Mouse (Mus musculus) hindbrain, embryonic 11.5 days (tissue): ENCODE measurements around the gene Gm9857. TPM values are rescaled to one million over a fixed set of nuclear protein-coding genes. Genes with fewer than 3 reads are reported as not detected.

Source experiments
- ATAC-seq: fragments of 200-750 bp; cut with Nextera tagmentation; 2 replicates; pipeline ENCODE4 v1.8.0; 2017; ENCODE audit warnings: mild to moderate bottlenecking, moderate TSS enrichment, moderate library complexity; ENCODE audit not compliant: low FRiP score
- DNase-seq: peaks from one replicate; pipeline ENCODE4 v3.0.0-alpha.2; 2015; ENCODE audit warnings: low spot score
- H3K27ac ChIP-seq: fragments of 300-500 bp; sonication (generic); 2 replicates; pipeline ENCODE4 v1.5.1; 2014; ENCODE audit warnings: mild to moderate bottlenecking, low read depth, low read length
- H3K27me3 ChIP-seq: fragments of 300-500 bp; sonication (generic); 2 replicates; pipeline ENCODE4 v1.6.1; 2014; ENCODE audit warnings: mild to moderate bottlenecking, low read length, moderate library complexity, mixed read lengths; ENCODE audit not compliant: control insufficient read depth, insufficient read depth
- H3K36me3 ChIP-seq: fragments of 300-500 bp; sonication (generic); 2 replicates; pipeline ENCODE4 v1.6.1; 2014; ENCODE audit warnings: mild to moderate bottlenecking, low read length, moderate library complexity, mixed read lengths; ENCODE audit not compliant: control insufficient read depth, insufficient read depth
- H3K4me1 ChIP-seq: fragments of 300-500 bp; sonication (generic); replicated peaks from 2 replicates; pipeline ENCODE4 v1.6.1; 2014; ENCODE audit warnings: low read length, mixed read lengths; ENCODE audit not compliant: control insufficient read depth, insufficient read depth
- H3K4me2 ChIP-seq: fragments of 300-500 bp; sonication (generic); replicated peaks from 2 replicates; pipeline ENCODE4 v1.6.1; 2014; ENCODE audit warnings: mild to moderate bottlenecking, low read depth, low read length
- H3K4me3 ChIP-seq: fragments of 300-500 bp; sonication (generic); 2 replicates; pipeline ENCODE4 v1.5.1; 2014; ENCODE audit warnings: low read depth, low read length
- H3K9ac ChIP-seq: fragments of 300-500 bp; sonication (generic); 2 replicates; pipeline ENCODE4 v1.6.1; 2014; ENCODE audit warnings: low read depth, low read length
- H3K9me3 ChIP-seq: fragments of 300-500 bp; sonication (generic); 2 replicates; pipeline ENCODE4 v1.6.1; 2016; ENCODE audit warnings: low read length; ENCODE audit not compliant: control insufficient read depth
- WGBS: fragments of 180-500 bp; shearing (Covaris S2); extraction: QIAGEN DNeasy Blood & Tissue Kit; methylation state at CpG from one replicate; pipeline ENCODE4 v1.1.7; 2014; 5-methylcytosine and 5-hydroxymethylcytosine counted together
- polyA plus RNA-seq: library from polyadenylated mRNA; unstranded; fragments of >200 nt; fragmentation: Nextera tagmentation; extraction: Ambion mirVana; gene quantifications from 2 replicates; pipeline ENCODE4 v1.2.1, GENCODE M21; 2014

Gene Gm9857
- polyA plus RNA-seq, 1 experiment from 2014 or later = 0.52 TPM

DNA sequence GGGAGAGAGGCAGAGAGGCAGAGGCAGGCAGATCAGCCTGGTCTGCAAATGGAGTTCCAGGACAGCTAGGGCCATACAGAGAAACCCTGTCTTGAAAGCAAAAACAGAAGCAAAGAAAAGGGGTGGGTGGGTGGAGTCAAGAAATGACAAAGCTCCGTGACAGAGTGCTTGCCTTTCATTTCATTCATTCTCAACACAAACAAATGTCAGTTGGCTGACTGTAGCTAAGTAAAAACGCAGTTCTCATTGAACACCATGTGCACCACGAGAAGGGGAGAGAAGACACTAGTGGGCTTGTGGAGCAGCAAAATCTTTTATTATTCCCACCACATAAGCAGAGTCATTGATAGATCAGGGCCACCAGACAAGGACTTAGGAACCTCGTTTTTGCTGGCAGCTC, 23.4 kb downstream of the Gm9857 start:
- no peak overlapping the region for H3K4me3 ChIP-seq
- H3K27ac ChIP-seq = no peak overlapping the region
- H3K9me3 ChIP-seq = no peaks in the 10 kb centered on the region
- H3K36me3 ChIP-seq = no peaks in the 10 kb centered on the region
- no peak overlapping the region for H3K9ac ChIP-seq
- ATAC-seq (no peak), DNase-seq (no peak)
- H3K4me2 ChIP-seq = no peak overlapping the region
- H3K27me3 ChIP-seq = no peaks in the 10 kb centered on the region
- H3K4me1 ChIP-seq = no peaks in the 10 kb centered on the region
- WGBS = 48% methylated on average over 4 of the region's 4 CpGs

DNA sequence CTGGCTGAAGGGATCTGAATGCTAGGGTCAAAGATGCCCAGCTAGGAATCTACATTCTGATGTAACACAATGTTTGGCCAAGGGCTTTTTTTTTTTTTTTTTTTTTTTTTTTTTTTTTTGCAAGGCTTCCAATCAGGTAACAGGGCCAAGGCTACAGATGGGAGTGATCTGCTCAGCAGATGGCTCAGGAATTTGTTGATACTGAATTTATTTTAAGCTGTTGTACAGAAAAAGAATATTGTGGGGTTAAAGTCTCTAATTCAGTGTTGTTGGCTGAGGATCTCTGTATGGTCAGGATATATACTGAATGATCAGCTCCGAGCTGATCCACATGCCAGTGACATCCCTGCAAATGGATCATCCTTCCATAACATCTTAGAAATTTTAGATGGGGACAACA, 24.2 kb downstream of the Gm9857 start:
- WGBS = 95% methylated on average over 1 of the region's 1 CpGs
- no peak overlapping the region for H3K4me3 ChIP-seq
- no peak for ATAC-seq
- DNase-seq = no peak
- no peak overlapping the region for H3K4me2 ChIP-seq
- H3K27me3 ChIP-seq = no peaks in the 10 kb centered on the region
- no peak overlapping the region for H3K9ac ChIP-seq
- no peaks in the 10 kb centered on the region for H3K4me1 ChIP-seq
- no peaks in the 10 kb centered on the region for H3K9me3 ChIP-seq
- no peak overlapping the region for H3K27ac ChIP-seq
- no peaks in the 10 kb centered on the region for H3K36me3 ChIP-seq

DNA sequence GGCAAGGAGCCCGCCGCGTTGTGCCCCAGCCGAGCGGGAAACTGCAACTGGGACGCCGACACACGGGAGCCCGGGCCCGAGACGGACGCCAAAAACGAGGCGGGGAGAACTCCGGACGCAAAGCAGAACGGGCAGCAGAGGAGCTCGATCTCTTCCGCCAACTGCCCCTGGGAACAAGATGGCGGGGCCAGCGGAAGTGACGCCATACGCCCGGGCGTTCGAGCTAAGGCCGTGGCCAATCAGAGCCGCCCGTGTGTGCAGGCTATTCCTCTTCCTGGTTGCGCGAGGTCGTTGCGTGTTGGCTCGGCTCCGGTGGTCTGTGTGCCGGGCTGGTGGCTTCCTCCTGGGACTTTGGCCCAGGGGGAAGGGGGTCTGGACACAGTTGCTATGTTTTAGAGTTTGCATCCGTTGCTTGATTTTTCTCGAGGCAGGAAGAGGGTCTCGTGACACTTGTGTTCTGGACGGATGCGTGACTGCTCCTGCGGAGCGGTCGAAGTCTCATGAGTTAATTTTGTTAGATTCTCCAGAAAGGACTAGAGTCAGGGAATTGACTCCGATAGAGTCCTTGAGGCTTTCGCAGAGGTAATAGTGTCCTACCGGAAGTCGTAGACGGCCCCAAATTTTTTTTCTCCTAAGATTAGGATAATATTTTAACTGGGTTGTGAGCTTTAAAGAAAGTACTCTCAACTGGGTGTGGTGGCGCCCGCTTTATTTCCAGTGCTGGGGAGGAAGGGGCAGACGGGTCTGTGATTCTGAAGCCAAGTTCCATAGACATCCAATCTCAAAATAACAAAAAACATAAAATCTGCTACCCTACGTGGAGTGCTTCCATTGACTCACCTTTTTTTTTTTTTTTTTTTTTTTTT, 28.5 kb downstream of the Gm9857 start, which contains the start of gene Prpf38b:
Gene Prpf38b (minus strand): TSS at position 180 of the 866 bp plus-strand sequence.
- H3K4me1 ChIP-seq = no peaks in the 10 kb centered on the region
- H3K9me3 ChIP-seq = no peaks in the 10 kb centered on the region
- H3K4me3 ChIP-seq = peak within 1 kb of the TSS; percentile 97
- WGBS = 1% methylated on average over 53 of the region's 53 CpGs
- DNase-seq (peak; percentile 95), ATAC-seq (peak; percentile 99)
- H3K27me3 ChIP-seq = no peaks in the 10 kb centered on the region
- H3K4me2 ChIP-seq = peak within 1 kb of the TSS; percentile 89
- peak within 1 kb of the TSS; percentile 97 for H3K27ac ChIP-seq
- H3K9ac ChIP-seq = peak within 1 kb of the TSS; percentile 92
- no peaks in the 10 kb centered on the region for H3K36me3 ChIP-seq

DNA sequence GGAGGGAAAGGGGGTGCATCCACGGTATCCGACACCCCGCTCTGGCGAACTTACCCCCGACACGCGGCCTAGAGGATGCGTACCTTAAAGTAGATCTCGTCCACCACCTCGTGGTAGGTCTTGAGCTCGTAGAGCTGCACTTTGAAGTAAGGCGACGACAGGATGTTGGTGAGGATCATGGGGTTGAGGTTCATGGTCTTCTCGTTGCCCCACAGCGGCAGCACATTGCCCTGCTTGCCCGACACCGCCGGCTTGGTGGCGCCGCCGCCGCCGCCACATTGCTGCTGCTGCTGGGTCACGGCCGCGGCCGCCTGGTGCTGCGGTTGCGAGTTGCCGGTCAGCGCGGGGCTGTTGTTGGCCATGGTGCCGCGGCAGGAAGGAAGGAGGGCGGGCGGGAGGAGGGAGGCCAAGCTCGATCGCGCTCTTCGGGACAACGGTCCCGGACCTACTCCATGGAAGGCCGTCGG, 29.1 kb downstream of the Gm9857 start:
- under 1% methylated on average over 38 of the region's 44 CpGs for WGBS
- H3K4me1 ChIP-seq = no peaks in the 10 kb centered on the region
- peak overlapping the region; percentile 97 for H3K27ac ChIP-seq
- DNase-seq (peak; percentile 69), ATAC-seq (peak; percentile 88)
- H3K4me2 ChIP-seq = peak overlapping the region; percentile 89
- H3K9ac ChIP-seq = peak overlapping the region; percentile 92
- no peaks in the 10 kb centered on the region for H3K27me3 ChIP-seq
- no peaks in the 10 kb centered on the region for H3K36me3 ChIP-seq
- peak overlapping the region; percentile 97 for H3K4me3 ChIP-seq
- H3K9me3 ChIP-seq = no peaks in the 10 kb centered on the region

DNA sequence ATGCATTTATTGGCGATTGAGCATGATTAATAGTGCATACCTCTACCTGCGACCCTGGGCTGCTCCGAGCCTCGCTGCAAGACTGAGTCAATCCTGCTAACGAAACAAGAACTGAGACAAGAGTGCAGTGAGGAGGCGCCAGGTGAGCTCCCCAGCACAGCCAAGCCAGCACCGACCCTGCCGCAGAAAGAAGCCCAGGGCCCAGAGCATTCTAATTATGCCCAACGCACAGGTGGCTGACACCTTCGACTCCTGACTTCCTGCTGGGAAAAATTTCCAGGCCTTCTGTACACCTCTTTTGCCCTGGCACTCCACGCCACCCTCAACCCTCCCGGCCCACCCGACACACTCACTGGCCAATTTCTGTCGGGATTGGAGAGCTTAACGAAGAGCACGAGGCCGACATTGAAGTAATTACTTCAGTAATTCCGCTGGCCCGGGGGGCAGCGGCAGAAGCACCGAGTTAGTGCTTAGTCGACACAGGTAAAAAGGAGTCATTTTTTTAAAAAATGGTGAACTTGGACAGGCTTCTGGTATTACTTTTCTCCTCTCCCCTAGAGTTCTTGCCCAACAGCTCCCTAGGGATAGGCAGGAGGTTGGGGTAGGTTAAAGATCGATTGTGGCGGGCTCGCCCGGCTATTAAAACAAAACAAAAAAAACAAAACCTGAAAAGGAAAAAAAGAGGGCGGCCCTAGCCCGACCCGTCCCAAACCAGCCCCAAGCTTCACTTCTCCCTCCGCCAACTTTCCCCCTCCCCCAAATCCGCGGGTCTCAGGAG, 29.8 kb downstream of the Gm9857 start:
- peak overlapping the region; percentile 97 for H3K4me3 ChIP-seq
- no peaks in the 10 kb centered on the region for H3K27me3 ChIP-seq
- no peaks in the 10 kb centered on the region for H3K4me1 ChIP-seq
- ATAC-seq = no peak
- no peaks in the 10 kb centered on the region for H3K36me3 ChIP-seq
- peak overlapping the region; percentile 89 for H3K4me2 ChIP-seq
- H3K27ac ChIP-seq = peak overlapping the region; percentile 97
- peak overlapping the region; percentile 92 for H3K9ac ChIP-seq
- no peaks in the 10 kb centered on the region for H3K9me3 ChIP-seq
- peak; percentile 38 for DNase-seq
- WGBS = 1% methylated on average over 29 of the region's 32 CpGs

DNA sequence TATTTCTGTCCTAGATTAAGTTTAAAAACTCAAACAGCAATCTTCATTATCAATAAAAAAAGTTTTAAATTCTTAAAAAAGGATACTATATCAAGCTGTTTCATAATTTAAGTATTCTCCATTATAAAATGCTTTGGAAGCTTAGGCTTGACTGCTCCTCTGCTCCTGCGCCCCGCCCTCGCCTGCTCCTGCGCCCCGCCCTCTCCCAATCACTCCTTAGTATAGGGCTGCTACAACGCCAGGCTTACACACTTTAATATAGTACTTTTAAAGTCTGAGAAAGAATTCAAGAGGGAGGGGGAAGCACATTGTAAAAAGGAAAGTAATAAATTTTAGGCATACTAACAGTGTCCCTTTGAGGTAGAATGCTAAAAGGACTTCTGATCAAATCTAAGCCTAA, 37.3 kb downstream of the Gm9857 start:
- no peak overlapping the region for H3K27ac ChIP-seq
- no peaks in the 10 kb centered on the region for H3K27me3 ChIP-seq
- H3K4me2 ChIP-seq = no peak overlapping the region
- ATAC-seq = no peak
- no peak for DNase-seq
- H3K4me3 ChIP-seq = no peak overlapping the region
- H3K9me3 ChIP-seq = no peaks in the 10 kb centered on the region
- no peaks in the 10 kb centered on the region for H3K4me1 ChIP-seq
- no peak overlapping the region for H3K9ac ChIP-seq
- WGBS = 97% methylated on average over 6 of the region's 6 CpGs
- H3K36me3 ChIP-seq = peaks cover 10% of the 10 kb centered on the region; the same call in 1 of the 2 replicates

- peaks cover 10% of the 10 kb centered on the region; the same call in 1 of the 2 replicates for H3K36me3 ChIP-seq
- no peaks in the 10 kb centered on the region for H3K4me1 ChIP-seq
- 61% methylated on average over 2 of the region's 2 CpGs for WGBS
- no peak overlapping the region for H3K4me3 ChIP-seq
- DNase-seq (no peak), ATAC-seq (no peak)
- H3K9me3 ChIP-seq = no peaks in the 10 kb centered on the region
- no peak overlapping the region for H3K4me2 ChIP-seq
- no peak overlapping the region for H3K27ac ChIP-seq
- no peak overlapping the region for H3K9ac ChIP-seq
- H3K27me3 ChIP-seq = no peaks in the 10 kb centered on the region
Measured at GRCm38 (mm10) chr3:108902038-108902437, 38.2 kb downstream of the Gm9857 start.

DNA sequence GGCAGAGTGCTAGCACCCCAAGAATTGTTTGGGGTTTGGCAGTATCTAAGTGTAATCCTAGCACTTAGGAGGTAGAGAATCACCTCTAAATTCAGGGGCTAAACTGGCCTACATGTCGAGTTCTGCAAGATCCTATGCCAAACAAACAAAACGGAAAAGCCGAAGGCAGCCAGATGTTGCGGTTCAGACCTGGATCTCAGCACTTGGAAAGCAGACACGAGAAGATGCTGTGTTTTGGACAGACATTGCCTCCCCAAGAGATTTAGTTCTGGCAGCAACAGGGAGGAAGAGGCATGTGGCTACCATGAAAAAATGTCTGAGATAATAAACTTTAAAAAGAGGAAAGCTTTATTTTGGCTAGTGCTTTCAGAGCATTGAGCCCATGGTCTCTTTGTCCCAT, 39.6 kb downstream of the Gm9857 start:
- H3K36me3 ChIP-seq = peaks cover 10% of the 10 kb centered on the region; the same call in 1 of the 2 replicates
- no peak overlapping the region for H3K27ac ChIP-seq
- H3K4me1 ChIP-seq = no peaks in the 10 kb centered on the region
- H3K27me3 ChIP-seq = no peaks in the 10 kb centered on the region
- H3K9ac ChIP-seq = no peak overlapping the region
- ATAC-seq = no peak
- H3K9me3 ChIP-seq = no peaks in the 10 kb centered on the region
- H3K4me3 ChIP-seq = no peak overlapping the region
- no peak for DNase-seq
- no peak overlapping the region for H3K4me2 ChIP-seq
- WGBS = 80% methylated on average over 5 of the region's 5 CpGs
